Mouse (Mus musculus): Measurements from ENCODE around the gene Las1l. TPM values are rescaled to one million over a fixed set of nuclear protein-coding genes. Genes with fewer than 3 reads are reported as not detected.
"Not testable (repeated sequence)": the region's sequence is repeated elsewhere in the genome, so short reads cannot be mapped to it uniquely, and the experiment has no call there.

Las1l gene
- total RNA-seq, 1 experiment, result 56.1 TPM

DNA sequence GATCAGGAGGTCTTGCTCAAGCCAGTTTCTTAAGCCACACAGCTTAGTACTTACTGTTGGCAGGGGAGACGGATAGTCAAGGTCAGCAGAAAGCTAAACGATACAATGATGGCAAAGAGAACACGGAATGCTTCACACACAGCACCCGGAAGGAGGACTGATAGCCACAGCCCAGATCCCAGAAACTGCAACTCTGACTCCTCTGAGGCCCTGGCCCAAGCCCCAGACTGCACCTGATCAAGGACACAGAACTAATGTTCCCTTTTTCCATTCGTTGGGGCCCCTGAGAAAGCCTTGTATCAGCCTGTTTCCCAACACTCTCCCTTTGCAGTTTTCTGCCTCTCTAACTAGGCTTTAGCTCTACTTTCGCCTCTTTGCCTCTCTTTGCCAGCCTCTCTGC lies 8.3 kb upstream of the Las1l start:
- in situ Hi-C loops (cut with MboI; ENCODE audit: low sequenced_read_pairs in 2 of 2, unreplicated experiment in 2 of 2), result no loop called here
- H3K4me3 ChIP-seq (ENCODE audit: insufficient read depth in 1 of 2, low read depth in 1 of 2, low read length in 2 of 2, poor library complexity in 1 of 2, severe bottlenecking in 1 of 2), result no peak overlapping the region

DNA sequence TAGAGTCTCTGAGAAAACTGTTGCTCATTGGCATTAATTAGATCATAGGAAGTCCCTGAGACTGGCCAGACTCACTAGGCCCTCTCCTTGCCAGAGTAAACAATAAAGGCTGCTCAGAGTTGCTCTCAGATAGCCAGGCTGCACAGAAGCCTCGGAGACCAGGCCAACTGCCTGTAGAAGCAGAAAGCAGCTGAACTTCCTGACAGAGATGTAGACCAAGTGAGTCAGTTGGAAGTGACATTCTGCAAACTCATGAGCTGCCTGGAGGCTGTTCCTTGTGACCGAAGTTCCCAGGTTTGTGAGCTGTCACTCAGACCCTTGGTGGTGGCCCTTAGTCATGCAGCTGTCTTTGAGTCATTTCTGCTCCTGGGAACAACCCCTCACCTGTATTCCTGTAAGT lies 6.6 kb upstream of the Las1l start:
- H3K36me3 ChIP-seq (ENCODE audit: control insufficient read depth, insufficient read depth, low read length, poor library complexity, severe bottlenecking), result no peaks in the 10 kb centered on the region
- no peak overlapping the region for H3K4me3 ChIP-seq (ENCODE audit: insufficient read depth in 1 of 2, low read depth in 1 of 2, low read length in 2 of 2, poor library complexity in 1 of 2, severe bottlenecking in 1 of 2)
- H3K9me3 ChIP-seq (ENCODE audit: control insufficient read depth, insufficient read depth, low read depth, low read length), result no peaks in the 10 kb centered on the region
- H3K4me1 ChIP-seq (ENCODE audit: control insufficient read depth in 2 of 2, insufficient read depth in 2 of 2, low read length in 2 of 2, poor library complexity in 1 of 2), result peaks cover 0 to 3% of the 10 kb centered on the region in 2 experiments; a peak in 1 of 4 replicates
- H3K27ac ChIP-seq (ENCODE audit: insufficient read depth, low read depth, low read length, poor library complexity, severe bottlenecking), result no peak overlapping the region
- no peak for DNase-seq (ENCODE audit: low read depth, low spot score)
- no peak overlapping the region for H3K9ac ChIP-seq (ENCODE audit: insufficient read depth, low read depth, low read length, poor library complexity, severe bottlenecking)
- in situ Hi-C loops (cut with MboI; ENCODE audit: low sequenced_read_pairs in 2 of 2, unreplicated experiment in 2 of 2), result no loop called here
- no peak for TF ChIP-seq ZC3H11A (IDR thresholded peaks at IDR 0.05; ENCODE audit: borderline replicate concordance, low read depth, low read length)

More for the DNA sequence above, 8.3 kb upstream of the Las1l start:
- no peaks in the 10 kb centered on the region for H3K9me3 ChIP-seq (ENCODE audit: control insufficient read depth, insufficient read depth, low read depth, low read length)
- no peak overlapping the region for H3K9ac ChIP-seq (ENCODE audit: insufficient read depth, low read depth, low read length, poor library complexity, severe bottlenecking)
- TF ChIP-seq ZNF384 (IDR thresholded peaks at IDR 0.05; ENCODE audit: low read depth, low read length) (no peak), ZC3H11A (IDR thresholded peaks at IDR 0.05; ENCODE audit: borderline replicate concordance, low read depth, low read length) (no peak), HCFC1 (IDR thresholded peaks at IDR 0.05; ENCODE audit: borderline replicate concordance, insufficient read depth, low read length) (no peak), MAFK (IDR thresholded peaks at IDR 0.05; ENCODE audit: insufficient read depth, low read depth, low read length) (no peak), CHD2 (IDR thresholded peaks at IDR 0.05; ENCODE audit: low read depth, low read length) (no peak)
- H3K4me1 ChIP-seq (ENCODE audit: control insufficient read depth in 2 of 2, insufficient read depth in 2 of 2, low read length in 2 of 2, poor library complexity in 1 of 2), result peaks cover 0 to 7% of the 10 kb centered on the region in 2 experiments; a peak in 1 of 4 replicates
- DNase-seq (ENCODE audit: low read depth, low spot score), result no peak
- no peaks in the 10 kb centered on the region for H3K36me3 ChIP-seq (ENCODE audit: control insufficient read depth, insufficient read depth, low read length, poor library complexity, severe bottlenecking)
- H3K27ac ChIP-seq (ENCODE audit: insufficient read depth, low read depth, low read length, poor library complexity, severe bottlenecking), result no peak overlapping the region

DNA sequence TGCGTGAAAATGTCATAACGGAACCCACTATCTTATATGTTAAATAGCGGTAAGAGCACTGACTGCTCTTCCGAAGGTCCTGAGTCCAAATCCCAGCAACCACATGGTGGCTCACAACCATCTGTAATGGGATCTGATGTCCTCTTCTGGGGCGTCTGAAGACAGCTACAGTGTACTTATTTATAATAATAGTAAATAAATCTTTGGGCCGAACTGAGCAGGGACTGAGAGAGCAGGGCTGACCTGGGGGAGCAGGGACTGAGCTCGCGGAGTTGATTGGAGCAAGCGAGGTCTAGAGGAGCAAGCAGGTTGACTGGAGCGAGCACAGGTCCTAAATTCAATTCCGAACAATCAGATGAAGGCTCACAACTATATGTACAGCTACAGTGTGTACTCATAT lies 699 bp upstream of the Las1l start:
- H3K4me1 ChIP-seq (ENCODE audit: control insufficient read depth in 2 of 2, insufficient read depth in 2 of 2, low read length in 2 of 2, poor library complexity in 1 of 2); H3K36me3 ChIP-seq (ENCODE audit: control insufficient read depth, insufficient read depth, low read length, poor library complexity, severe bottlenecking); H3K9me3 ChIP-seq (ENCODE audit: control insufficient read depth, insufficient read depth, low read depth, low read length); in situ Hi-C loops (cut with MboI; ENCODE audit: low sequenced_read_pairs in 2 of 2, unreplicated experiment in 2 of 2); DNase-seq (ENCODE audit: low read depth, low spot score); H3K27ac ChIP-seq (ENCODE audit: insufficient read depth, low read depth, low read length, poor library complexity, severe bottlenecking): not testable (repeated sequence)
- Histone ChIP-seq H3K4me3 (ENCODE audit: insufficient read depth in 1 of 2, low read depth in 1 of 2, low read length in 2 of 2, poor library complexity in 1 of 2, severe bottlenecking in 1 of 2) (peak overlapping the region in 1 of 2 experiments; percentile 75; a peak in 2 of 4 replicates), H3K9ac (ENCODE audit: insufficient read depth, low read depth, low read length, poor library complexity, severe bottlenecking) (0 out of 2 replicates have a peak overlapping the region, but pooled peaks have one; percentile 32)

DNA sequence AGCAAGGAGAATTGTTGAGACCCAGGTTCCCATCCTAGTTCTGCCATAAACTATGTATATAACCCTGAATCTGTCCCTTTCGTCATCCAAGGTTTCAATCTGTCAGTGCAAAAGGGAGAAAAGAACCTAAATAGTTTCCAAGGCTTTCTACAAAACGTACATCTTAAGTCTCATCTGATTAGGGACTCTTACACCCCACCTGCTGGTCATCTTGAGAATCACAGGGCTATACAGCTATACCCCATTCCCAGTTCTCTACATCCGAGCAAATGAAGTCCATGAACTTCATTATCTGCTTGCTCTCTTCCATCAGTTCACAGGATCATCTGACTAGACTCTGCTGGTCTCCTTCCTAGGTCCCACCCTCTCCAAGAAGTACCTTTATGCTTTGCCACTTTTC lies 6.0 kb downstream of the Las1l start:
- DNase-seq (ENCODE audit: low read depth, low spot score), result no peak
- peaks cover 15% of the 10 kb centered on the region for H3K36me3 ChIP-seq (ENCODE audit: control insufficient read depth, insufficient read depth, low read length, poor library complexity, severe bottlenecking)
- TF ChIP-seq CHD2 (IDR thresholded peaks at IDR 0.05; ENCODE audit: low read depth, low read length) (no peak), MAFK (IDR thresholded peaks at IDR 0.05; ENCODE audit: insufficient read depth, low read depth, low read length) (no peak), HCFC1 (IDR thresholded peaks at IDR 0.05; ENCODE audit: borderline replicate concordance, insufficient read depth, low read length) (no peak), ZC3H11A (IDR thresholded peaks at IDR 0.05; ENCODE audit: borderline replicate concordance, low read depth, low read length) (no peak), ZNF384 (IDR thresholded peaks at IDR 0.05; ENCODE audit: low read depth, low read length) (no peak)

DNA sequence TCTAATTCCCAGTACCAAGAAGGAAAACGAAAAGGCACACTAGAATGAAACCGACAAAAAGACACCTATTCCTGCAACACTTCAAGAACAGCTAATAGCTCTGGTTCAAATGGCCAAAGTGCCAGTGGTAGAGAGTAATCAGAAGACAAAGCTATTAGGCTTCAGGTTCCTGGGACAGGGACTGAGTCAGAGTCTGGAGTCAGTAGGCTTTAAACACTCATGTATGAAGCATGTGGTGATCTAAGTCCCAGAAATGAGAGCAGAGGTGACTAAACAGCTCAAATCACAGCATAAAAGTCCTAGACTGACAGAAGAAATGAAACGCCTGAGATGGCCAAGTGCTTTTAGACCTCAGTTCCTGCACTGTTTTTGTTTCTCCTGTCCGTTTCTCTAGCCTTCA lies 8.6 kb downstream of the Las1l start:
- Histone ChIP-seq H3K9me3 (ENCODE audit: control insufficient read depth, insufficient read depth, low read depth, low read length) (no peaks in the 10 kb centered on the region), H3K4me1 (ENCODE audit: control insufficient read depth in 2 of 2, insufficient read depth in 2 of 2, low read length in 2 of 2, poor library complexity in 1 of 2) (no peaks in the 10 kb centered on the region), H3K4me3 (ENCODE audit: insufficient read depth in 1 of 2, low read depth in 1 of 2, low read length in 2 of 2, poor library complexity in 1 of 2, severe bottlenecking in 1 of 2) (no peak overlapping the region), H3K27ac (ENCODE audit: insufficient read depth, low read depth, low read length, poor library complexity, severe bottlenecking) (no peak overlapping the region), H3K36me3 (ENCODE audit: control insufficient read depth, insufficient read depth, low read length, poor library complexity, severe bottlenecking) (peaks cover 20% of the 10 kb centered on the region), H3K9ac (ENCODE audit: insufficient read depth, low read depth, low read length, poor library complexity, severe bottlenecking) (no peak overlapping the region)
- DNase-seq (ENCODE audit: low read depth, low spot score), result no peak
- in situ Hi-C loops (cut with MboI; ENCODE audit: low sequenced_read_pairs in 2 of 2, unreplicated experiment in 2 of 2), result no loop called here
- TF ChIP-seq ZC3H11A (IDR thresholded peaks at IDR 0.05; ENCODE audit: borderline replicate concordance, low read depth, low read length) (no peak), MAFK (IDR thresholded peaks at IDR 0.05; ENCODE audit: insufficient read depth, low read depth, low read length) (no peak)

More for the DNA sequence above, 6.0 kb downstream of the Las1l start:
- Histone ChIP-seq H3K4me3 (ENCODE audit: insufficient read depth in 1 of 2, low read depth in 1 of 2, low read length in 2 of 2, poor library complexity in 1 of 2, severe bottlenecking in 1 of 2) (no peak overlapping the region), H3K9me3 (ENCODE audit: control insufficient read depth, insufficient read depth, low read depth, low read length) (no peaks in the 10 kb centered on the region), H3K9ac (ENCODE audit: insufficient read depth, low read depth, low read length, poor library complexity, severe bottlenecking) (no peak overlapping the region), H3K4me1 (ENCODE audit: control insufficient read depth in 2 of 2, insufficient read depth in 2 of 2, low read length in 2 of 2, poor library complexity in 1 of 2) (no peaks in the 10 kb centered on the region), H3K27ac (ENCODE audit: insufficient read depth, low read depth, low read length, poor library complexity, severe bottlenecking) (no peak overlapping the region)
- in situ Hi-C loops (cut with MboI; ENCODE audit: low sequenced_read_pairs in 2 of 2, unreplicated experiment in 2 of 2), result no loop called here
